Mouse (Mus musculus) ES-Bruce4 (cell line): ENCODE results near the gene Bola2.

ENCODE experiments used
- EP300 ChIP-seq: IDR thresholded peaks from 2 replicates; pipeline ENCODE4 v1.6.1; 2011; ENCODE audit warnings: low read depth, low read length; ENCODE audit not compliant: insufficient read depth
- POLR2A ChIP-seq: IDR thresholded peaks from one replicate; pipeline ENCODE4 v1.8.1; 2011; ENCODE audit warnings: low read length; ENCODE audit not compliant: insufficient read depth

GRCm38 (mm10) chr7:126690737-126691136, 4.5 kb upstream of the Bola2 start:
- TF ChIP-seq EP300 (no peak), POLR2A (no peak)
